Mouse (Mus musculus): ENCODE measurements at regions not wholly inside any gene's neighbourhood (a gene's known extent, or its start where the extent isn't known, plus 50 kb on each side); places are given as distances from the start of the nearest gene placed in this dataset.
A peak's percentile ranks its signal among the peaks of the same experiment; 100 is the strongest.

GRCm38 (mm10) chr6:11796361-11796760, 110.9 kb downstream of the Ndufa4 start:
- DNase-seq (ENCODE audit: low spot score in 2 of 2), result no peak

GRCm38 (mm10) chr6:11793366-11793765, 113.9 kb downstream of the Ndufa4 start:
- DNase-seq (ENCODE audit: low spot score in 2 of 2), result peak; percentile 59 to 75

GRCm38 (mm10) chr6:11792186-11792585, 115.1 kb downstream of the Ndufa4 start:
- DNase-seq (ENCODE audit: low spot score in 2 of 2), result no peak

DNA sequence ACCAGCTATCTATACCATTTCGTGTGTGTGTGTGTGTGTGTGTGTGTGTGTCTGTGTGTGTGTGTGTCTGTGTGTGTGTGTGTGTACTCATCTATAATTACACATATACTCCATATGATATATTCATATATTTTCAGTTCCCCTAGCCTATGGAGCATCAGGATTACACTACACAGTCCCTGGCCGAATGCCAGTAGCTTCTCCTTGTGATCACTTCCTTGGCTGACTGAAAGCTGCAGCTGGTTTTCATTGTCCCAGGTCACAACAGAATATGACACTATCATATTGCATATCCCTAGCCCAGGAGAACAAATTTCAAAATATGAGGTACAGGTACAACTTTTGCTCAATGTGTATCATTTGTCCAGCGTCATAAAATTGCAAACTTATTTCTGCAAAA, 116.2 kb downstream of the Ndufa4 start:
- DNase-seq (ENCODE audit: low spot score in 2 of 2), result no peak

DNA sequence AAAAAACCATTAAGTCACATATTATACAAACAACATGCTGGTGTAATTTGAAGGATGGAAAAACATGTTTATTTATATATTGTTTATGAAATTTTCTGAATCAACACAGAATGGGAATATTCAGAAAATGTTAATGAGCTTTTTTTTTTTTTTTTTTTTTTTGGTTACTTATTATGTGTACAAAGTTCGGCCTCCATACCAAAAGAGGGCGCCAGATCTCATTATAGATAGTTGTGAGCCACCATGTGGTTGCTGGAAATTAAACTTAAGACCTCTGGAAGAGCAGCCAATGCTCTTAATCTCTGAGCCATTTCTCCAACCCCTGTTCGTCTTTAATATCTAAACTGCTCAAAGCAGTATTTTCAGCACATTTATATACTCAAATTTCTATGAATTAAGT, 133.3 kb downstream of the Ndufa4 start:
- no peak for DNase-seq (ENCODE audit: low spot score in 2 of 2)

- no peak for DNase-seq (ENCODE audit: low spot score in 2 of 2)
Observed at GRCm38 (mm10) chr6:11762912-11763311, 144.4 kb downstream of the Ndufa4 start.

DNA sequence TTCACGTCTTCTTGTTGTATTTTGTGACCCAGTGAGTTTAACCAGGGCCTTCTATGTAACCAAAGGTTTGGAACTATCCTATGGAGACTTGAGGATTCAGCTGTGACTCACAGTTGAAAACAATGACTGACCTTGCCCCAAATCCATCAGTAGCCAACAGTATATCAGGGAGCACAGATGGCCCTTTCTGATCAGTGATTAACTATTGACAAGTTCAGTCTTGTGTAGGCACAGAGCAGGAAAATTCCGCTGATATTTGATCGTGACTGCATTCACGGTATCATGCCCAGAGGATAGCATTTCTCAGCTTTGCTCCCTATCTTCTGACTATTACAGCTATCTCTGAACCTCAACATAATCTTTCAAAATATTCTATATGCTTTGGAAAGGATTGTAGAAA, 169.6 kb downstream of the Ndufa4 start:
- DNase-seq (ENCODE audit: low spot score in 2 of 2), result no peak

DNA sequence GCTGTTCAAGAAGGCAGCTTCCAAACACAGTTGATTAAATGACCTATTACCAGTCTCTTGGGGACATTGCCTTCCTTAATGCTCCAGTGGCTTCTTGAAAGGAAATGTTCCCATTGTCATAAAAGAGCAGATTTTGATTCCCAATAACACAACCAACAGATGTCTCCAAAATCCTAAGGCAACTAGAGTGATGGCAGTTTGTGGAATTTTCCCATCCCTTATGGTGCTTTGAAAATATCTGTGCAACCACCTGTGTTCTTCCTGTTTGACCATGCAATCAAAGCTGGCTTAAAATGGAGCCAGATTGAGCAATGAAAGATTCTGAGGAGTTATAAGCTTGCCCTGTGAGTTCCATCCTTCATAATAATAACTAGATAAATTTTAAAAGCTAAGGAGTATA, 176.2 kb downstream of the Ndufa4 start:
- DNase-seq (ENCODE audit: low spot score in 2 of 2), result peak; percentile 44 to 86

DNA sequence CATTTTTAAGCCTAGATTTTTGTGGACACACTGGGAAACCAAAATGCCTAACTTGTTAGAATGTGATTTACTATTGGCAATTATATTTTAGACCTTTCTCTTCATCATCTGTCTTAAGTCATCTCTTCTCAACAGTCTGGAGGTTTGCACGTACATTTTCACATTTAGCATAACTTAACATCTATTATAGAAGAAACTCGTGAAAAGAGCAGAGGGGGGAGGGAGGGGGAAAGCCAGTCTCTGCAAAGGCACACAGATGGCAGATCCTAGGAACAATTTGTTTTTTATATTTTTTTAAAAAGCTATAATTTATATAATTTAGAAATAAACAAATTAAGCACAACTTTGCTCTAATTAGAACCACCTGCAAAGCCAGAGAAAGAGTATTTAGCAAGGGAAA, 176.6 kb downstream of the Ndufa4 start:
- DNase-seq (ENCODE audit: low spot score in 2 of 2), result no peak

DNA sequence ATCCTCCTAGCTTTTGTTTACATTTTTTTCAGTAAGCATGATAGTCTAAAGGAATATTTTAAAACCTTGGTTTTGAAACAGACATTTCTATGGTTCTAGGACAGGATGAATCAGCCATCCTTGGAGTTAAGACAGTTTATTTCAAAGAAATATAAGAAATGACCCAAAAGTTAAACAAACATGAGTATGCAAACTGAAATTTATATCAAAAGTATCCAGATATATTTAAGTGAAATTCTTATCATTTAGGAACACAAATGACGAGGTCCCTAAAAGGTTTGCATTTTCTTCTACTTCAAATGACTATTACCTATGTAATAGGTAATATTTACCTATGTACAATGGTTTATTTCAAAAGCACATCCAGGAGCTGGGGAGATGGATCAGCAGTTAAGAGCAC, 179.5 kb downstream of the Ndufa4 start:
- DNase-seq (ENCODE audit: low spot score in 2 of 2), result no peak

GRCm38 (mm10) chr6:11727370-11727769, 179.9 kb downstream of the Ndufa4 start:
- DNase-seq (ENCODE audit: low spot score in 2 of 2), result peak in 1 of 2 experiments; percentile 13

DNA sequence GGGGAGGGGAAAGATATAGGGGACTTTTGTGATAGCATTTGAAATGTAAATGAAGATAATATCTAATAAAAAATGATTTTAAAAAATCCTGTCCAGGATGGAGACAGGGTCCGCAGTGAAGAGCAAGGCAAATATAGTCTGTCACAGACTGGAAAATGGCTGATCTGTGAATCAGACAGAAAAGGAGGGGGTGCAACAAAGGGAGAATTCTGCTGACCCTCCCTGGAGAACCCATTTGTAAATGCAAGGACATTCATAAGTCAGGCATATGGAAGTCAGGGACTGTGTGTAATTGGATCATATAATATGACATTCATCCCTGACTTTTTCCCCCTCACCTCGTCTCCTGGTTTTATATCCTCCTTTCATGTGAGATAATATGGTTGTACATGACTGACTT, 183.8 kb downstream of the Ndufa4 start:
- no peak for DNase-seq (ENCODE audit: low spot score in 2 of 2)

- DNase-seq (ENCODE audit: low spot score in 2 of 2), result no peak
Observed at GRCm38 (mm10) chr6:11720274-11720673, 187.0 kb downstream of the Ndufa4 start.

DNA sequence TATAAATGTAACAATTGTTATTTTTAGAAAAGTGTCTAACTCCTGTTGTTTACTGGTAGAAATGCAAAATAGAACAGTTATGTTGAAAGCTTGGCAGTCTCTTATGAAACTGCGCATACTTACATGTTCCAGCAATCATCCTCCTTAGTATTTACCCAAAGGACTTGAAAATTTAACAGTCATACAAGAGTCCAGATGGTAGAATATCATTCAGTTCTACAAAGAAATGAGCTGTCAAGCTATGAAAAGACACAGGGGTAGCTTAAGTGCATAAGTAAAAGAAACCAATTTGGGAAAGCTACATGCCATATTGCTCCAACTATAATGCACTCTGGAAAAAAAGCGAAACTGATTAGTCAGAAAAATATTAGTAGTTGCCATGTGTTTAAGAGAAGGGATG, 196.7 kb downstream of the Ndufa4 start:
- DNase-seq (ENCODE audit: low spot score in 2 of 2), result no peak

- DNase-seq (ENCODE audit: low spot score in 2 of 2), result no peak
Observed at GRCm38 (mm10) chr6:11709465-11709864, 197.8 kb downstream of the Ndufa4 start.

Data from layer of hippocampus, postnatal 14 days (tissue).